Mouse (Mus musculus) C2C12 (cell line): ENCODE data around the gene Ecm1.

Experiments used
- CEBPB ChIP-seq: IDR thresholded peaks from one replicate; pipeline ENCODE4 v1.6.1; 2011; ENCODE audit warnings: low read depth, mild to moderate bottlenecking, control low read depth, moderate library complexity
- CTCF ChIP-seq: IDR thresholded peaks from one replicate; pipeline ENCODE4 v1.5.1; 2011; ENCODE audit not compliant: control insufficient read depth, insufficient read depth, insufficient read length

DNA sequence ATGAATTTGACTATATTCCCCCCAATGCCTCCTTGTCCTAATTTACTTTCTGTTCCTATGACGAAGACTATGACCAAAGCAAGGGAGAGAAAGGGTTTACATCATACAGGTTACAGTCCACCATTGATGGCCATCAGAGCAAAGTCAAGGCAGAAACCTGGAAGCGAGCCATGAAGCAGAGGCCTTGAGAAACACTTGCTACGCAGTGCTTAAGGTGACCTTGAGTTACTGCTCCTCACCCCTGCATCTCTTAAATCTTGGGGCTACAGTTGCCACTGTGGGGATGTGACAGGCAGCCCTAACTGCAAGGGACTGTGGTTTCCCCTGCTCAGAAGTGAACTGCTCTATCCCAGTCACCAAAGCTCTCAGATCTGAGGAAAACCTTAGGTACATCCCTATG is 36.1 kb downstream of the Ecm1 start:
- TF ChIP-seq CTCF (no peak), CEBPB (no peak)
